Mouse (Mus musculus) MEL (cell line): ENCODE results near the gene Nkg7. TPM values are rescaled to one million over a fixed set of nuclear protein-coding genes. Genes with fewer than 3 reads are reported as not detected.

Source experiments
- DNase-seq: peaks from one replicate; pipeline ENCODE4 v3.0.0; 2011; ENCODE audit warnings: low read depth, low spot score
- H3K27ac ChIP-seq: 2 replicates; pipeline ENCODE4 v1.5.1; 2012; ENCODE audit warnings: low read depth, mild to moderate bottlenecking, control low read depth, low read length, moderate library complexity; ENCODE audit not compliant: control insufficient read depth
- H3K27me3 ChIP-seq, 2 experiments: fragments of 150-350 bp in 1 of 2; sonication (generic) in 1 of 2; 2 replicates each; pipeline ENCODE4 v1.6.1; 2012; ENCODE audit warnings: low read length in 2 of 2, mild to moderate bottlenecking in 2 of 2, improper control_type of control experiment in 1 of 2, moderate library complexity in 1 of 2; ENCODE audit not compliant: insufficient read depth in 2 of 2, control insufficient read depth in 1 of 2
- H3K36me3 ChIP-seq, 2 experiments: 2 replicates each; pipeline ENCODE4 v1.6.1; 2012 to 2014; ENCODE audit warnings: low read length in 2 of 2, improper control_type of control experiment in 1 of 2, inconsistent platforms in 1 of 2, mild to moderate bottlenecking in 1 of 2; ENCODE audit not compliant: insufficient read depth in 2 of 2, control insufficient read depth in 1 of 2
- H3K4me1 ChIP-seq, 2 experiments: fragments of 150-350 bp in 1 of 2; sonication (generic) in 1 of 2; 2 replicates each; pipeline ENCODE4 v1.6.1; 2012; ENCODE audit warnings: low read length in 2 of 2, improper control_type of control experiment in 1 of 2, mild to moderate bottlenecking in 1 of 2; ENCODE audit not compliant: insufficient read depth in 2 of 2, control insufficient read depth in 1 of 2
- H3K4me3 ChIP-seq, 2 experiments: fragments of 150-350 bp in 1 of 2; sonication (generic) in 1 of 2; 2 replicates each; pipeline ENCODE4 v1.5.1; 2012; ENCODE audit warnings: low read depth in 2 of 2, low read length in 2 of 2, mild to moderate bottlenecking in 2 of 2, moderate library complexity in 2 of 2, control low read depth in 1 of 2, improper control_type of control experiment in 1 of 2; ENCODE audit not compliant: control insufficient read depth in 1 of 2, insufficient read depth in 1 of 2
- H3K79me2 ChIP-seq: 2 replicates; pipeline ENCODE4 v1.6.1; 2012; ENCODE audit warnings: mild to moderate bottlenecking, low read length, moderate library complexity; ENCODE audit not compliant: control insufficient read depth, poor library complexity, insufficient read depth
- H3K9ac ChIP-seq: 2 replicates; pipeline ENCODE4 v1.6.1; 2012; ENCODE audit warnings: low read depth, mild to moderate bottlenecking, control low read depth, low read length, moderate library complexity; ENCODE audit not compliant: control insufficient read depth, poor library complexity, severe bottlenecking
- H3K9me3 ChIP-seq: fragments of 150-350 bp; sonication (generic); replicated peaks from 2 replicates; pipeline ENCODE4 v1.6.1; 2012; ENCODE audit warnings: mild to moderate bottlenecking, low read length, improper control_type of control experiment, moderate library complexity; ENCODE audit not compliant: insufficient read depth
- BHLHE40 ChIP-seq: IDR thresholded peaks from 2 replicates; pipeline ENCODE4 v1.6.1; 2012; ENCODE audit warnings: low read depth, mild to moderate bottlenecking, inconsistent platforms, low read length, improper control_type of control experiment, borderline replicate concordance
- CHD1 ChIP-seq: IDR thresholded peaks from 2 replicates; pipeline ENCODE4 v1.6.1; 2012; ENCODE audit warnings: low read depth, mild to moderate bottlenecking, inconsistent platforms, low read length, improper control_type of control experiment
- CHD2 ChIP-seq: IDR thresholded peaks from 2 replicates; pipeline ENCODE4 v1.6.1; 2011; ENCODE audit warnings: low read length, improper control_type of control experiment
- CTCF ChIP-seq, 3 experiments: IDR thresholded peaks in 2 of 3; conservative IDR thresholded peaks in 1 of 3; 2 replicates each; pipeline ENCODE4 v1.5.1; 2011 to 2012; ENCODE audit warnings: low read length in 3 of 3, low read depth in 2 of 3, mild to moderate bottlenecking in 2 of 3, improper control_type of control experiment in 1 of 3, inconsistent platforms in 1 of 3, mixed read lengths in 1 of 3, moderate library complexity in 1 of 3; ENCODE audit not compliant: control insufficient read depth in 1 of 3, insufficient read depth in 1 of 3, poor library complexity in 1 of 3, severe bottlenecking in 1 of 3
- E2F4 ChIP-seq: IDR thresholded peaks from 2 replicates; pipeline ENCODE4 v1.6.1; 2011; ENCODE audit warnings: low read depth, low read length, improper control_type of control experiment, borderline replicate concordance
- ELF1 ChIP-seq: IDR thresholded peaks from 2 replicates; pipeline ENCODE4 v1.6.1; 2014; ENCODE audit warnings: low read depth, mild to moderate bottlenecking, inconsistent platforms, low read length, improper control_type of control experiment, moderate library complexity
- EP300 ChIP-seq, 2 experiments: IDR thresholded peaks; 2 replicates each; pipeline ENCODE4 v1.6.1; 2011; ENCODE audit warnings: improper control_type of control experiment in 2 of 2, low read length in 2 of 2, low read depth in 1 of 2, mild to moderate bottlenecking in 1 of 2
- ETS1 ChIP-seq: IDR thresholded peaks from 2 replicates; pipeline ENCODE4 v1.6.1; 2012; ENCODE audit warnings: low read depth, mild to moderate bottlenecking, inconsistent platforms, low read length, improper control_type of control experiment, moderate library complexity
- GABPA ChIP-seq: IDR thresholded peaks from 2 replicates; pipeline ENCODE4 v1.6.1; 2012; ENCODE audit warnings: low read depth, mild to moderate bottlenecking, inconsistent platforms, low read length, improper control_type of control experiment, moderate library complexity
- GATA1 ChIP-seq: IDR thresholded peaks from 2 replicates; pipeline ENCODE4 v1.6.1; 2011; ENCODE audit warnings: low read depth, low read length, improper control_type of control experiment
- HCFC1 ChIP-seq: IDR thresholded peaks from 2 replicates; pipeline ENCODE4 v1.6.1; 2012; ENCODE audit warnings: low read depth, mild to moderate bottlenecking, inconsistent platforms, low read length, improper control_type of control experiment, moderate library complexity
- JUND ChIP-seq: IDR thresholded peaks from 2 replicates; pipeline ENCODE4 v1.6.1; 2011; ENCODE audit warnings: low read depth, mild to moderate bottlenecking, improper control_type of control experiment, low read length
- KAT2A ChIP-seq: conservative IDR thresholded peaks from 2 replicates; pipeline ENCODE4 v1.6.1; 2012; ENCODE audit warnings: low read depth, low read length, improper control_type of control experiment, inconsistent platforms
- MEF2A ChIP-seq: IDR thresholded peaks from 2 replicates; pipeline ENCODE4 v1.6.1; 2014; ENCODE audit warnings: low read depth, mild to moderate bottlenecking, inconsistent platforms, low read length, improper control_type of control experiment; ENCODE audit not compliant: poor library complexity, insufficient replicate concordance, severe bottlenecking; ENCODE audit errors: extremely low read depth
- MXI1 ChIP-seq: IDR thresholded peaks from 2 replicates; pipeline ENCODE4 v1.6.1; 2011; ENCODE audit warnings: mild to moderate bottlenecking, low read depth, low read length, improper control_type of control experiment
- MYB ChIP-seq: IDR thresholded peaks from 2 replicates; pipeline ENCODE4 v1.6.1; 2011; ENCODE audit warnings: mild to moderate bottlenecking, low read depth, low read length, improper control_type of control experiment
- NELFE ChIP-seq: IDR thresholded peaks from 2 replicates; pipeline ENCODE4 v1.6.1; 2011; ENCODE audit warnings: low read depth, low read length, improper control_type of control experiment
- NRF1 ChIP-seq: IDR thresholded peaks from 2 replicates; pipeline ENCODE4 v1.6.1; 2014; ENCODE audit warnings: low read depth, mild to moderate bottlenecking, inconsistent platforms, low read length, improper control_type of control experiment, moderate library complexity; ENCODE audit not compliant: poor library complexity, insufficient read depth, severe bottlenecking
- POLR2A ChIP-seq, 2 experiments: IDR thresholded peaks; 2 replicates each; pipeline ENCODE4 v1.6.1; 2011 to 2012; ENCODE audit warnings: low read length in 2 of 2, mild to moderate bottlenecking in 2 of 2, control low read depth in 1 of 2, improper control_type of control experiment in 1 of 2, low read depth in 1 of 2, moderate library complexity in 1 of 2; ENCODE audit not compliant: control insufficient read depth in 1 of 2, insufficient read depth in 1 of 2, poor library complexity in 1 of 2
- POLR2AphosphoS2 ChIP-seq: IDR thresholded peaks from 2 replicates; pipeline ENCODE4 v1.6.1; 2011; ENCODE audit warnings: low read length, improper control_type of control experiment
- POLR2AphosphoS5 ChIP-seq: IDR thresholded peaks from 2 replicates; pipeline ENCODE4 v1.6.1; 2012; ENCODE audit warnings: low read depth, borderline replicate concordance, mild to moderate bottlenecking, inconsistent platforms, low read length, moderate library complexity, mixed read lengths
- RAD21 ChIP-seq: IDR thresholded peaks from 2 replicates; pipeline ENCODE4 v1.6.1; 2011; ENCODE audit warnings: mild to moderate bottlenecking, low read depth, low read length, improper control_type of control experiment
- RCOR1 ChIP-seq: IDR thresholded peaks from 2 replicates; pipeline ENCODE4 v1.6.1; 2012; ENCODE audit warnings: low read depth, mild to moderate bottlenecking, inconsistent platforms, low read length, improper control_type of control experiment
- SIN3A ChIP-seq: IDR thresholded peaks from 2 replicates; pipeline ENCODE4 v1.6.1; 2012; ENCODE audit warnings: low read length, improper control_type of control experiment, inconsistent platforms
- TBP ChIP-seq: IDR thresholded peaks from 2 replicates; pipeline ENCODE4 v1.8.0; 2011; ENCODE audit warnings: low read depth, low read length, improper control_type of control experiment
- TCF12 ChIP-seq: IDR thresholded peaks from 2 replicates; pipeline ENCODE4 v1.6.1; 2014; ENCODE audit warnings: low read depth, mild to moderate bottlenecking, inconsistent platforms, low read length, improper control_type of control experiment, moderate library complexity
- UBTF ChIP-seq: IDR thresholded peaks from 2 replicates; pipeline ENCODE4 v1.6.1; 2012; ENCODE audit warnings: low read depth, mild to moderate bottlenecking, inconsistent platforms, low read length, improper control_type of control experiment, moderate library complexity, borderline replicate concordance; ENCODE audit not compliant: insufficient read depth
- USF1 ChIP-seq: IDR thresholded peaks from 2 replicates; pipeline ENCODE4 v1.6.1; 2014; ENCODE audit warnings: low read depth, mild to moderate bottlenecking, inconsistent platforms, low read length, improper control_type of control experiment, moderate library complexity
- ZC3H11A ChIP-seq: IDR thresholded peaks from 2 replicates; pipeline ENCODE4 v1.6.1; 2012; ENCODE audit warnings: low read depth, mild to moderate bottlenecking, inconsistent platforms, low read length, improper control_type of control experiment
- ZKSCAN1 ChIP-seq: IDR thresholded peaks from 2 replicates; pipeline ENCODE4 v1.6.1; 2012; ENCODE audit warnings: low read depth, mild to moderate bottlenecking, inconsistent platforms, low read length, improper control_type of control experiment, moderate library complexity
- ZMIZ1 ChIP-seq: IDR thresholded peaks from 2 replicates; pipeline ENCODE4 v1.6.1; 2012; ENCODE audit warnings: low read depth, mild to moderate bottlenecking, inconsistent platforms, low read length, improper control_type of control experiment, moderate library complexity
- ZNF384 ChIP-seq: IDR thresholded peaks from 2 replicates; pipeline ENCODE4 v1.6.1; 2012; ENCODE audit warnings: low read depth, mild to moderate bottlenecking, inconsistent platforms, low read length, improper control_type of control experiment
- polyA plus RNA-seq, 2 experiments: library from polyadenylated mRNA; stranded (reverse) in 1 of 2; unstranded in 1 of 2; fragments of >175 nt in 1 of 2; fragments of >200 nt in 1 of 2; gene quantifications; 2 replicates each; pipeline versions ENCODE4 v1.2.1 to v1.2.4; 2012; ENCODE audit warnings: low replicate concordance in 2 of 2, low read depth in 1 of 2; ENCODE audit not compliant: insufficient read length in 2 of 2, insufficient read depth in 1 of 2, missing spikeins in 1 of 2
- total RNA-seq: library from RNA; depleted of rRNA; stranded (reverse); fragments of 300-350 nt; gene quantifications from 2 replicates; pipeline ENCODE4 v1.2.3, GENCODE M21; 2012

Nkg7 gene
- total and polyA plus RNA-seq, 3 experiments = not detected

GRCm38 (mm10) chr7:43443126-43443916, 6.4 kb downstream of the Nkg7 start (continued):
- TF ChIP-seq NELFE = peak; percentile 81
- no peak for TF ChIP-seq GATA1
- TF ChIP-seq E2F4 = peak; percentile 39; the same call in 1 of the 2 replicates
- no peak for TF ChIP-seq NRF1
- TF ChIP-seq, all 39 proteins: peak for 15

GRCm38 (mm10) chr7:43443917-43444293, 7.0 kb downstream of the Nkg7 start, which contains the start of the genes Etfb and Gm45233:
Gene Etfb, plus strand, starts transcription at chr7:43444083.
Gene Gm45233, plus strand, starts transcription at chr7:43444128.
- DNase-seq = peak; percentile 97
- H3K27ac ChIP-seq = peak within 1 kb of the TSS; percentile 73
- peaks cover 25% of the 10 kb centered on the region for H3K79me2 ChIP-seq
- H3K4me3 ChIP-seq = peak within 1 kb of the TSS; percentile 82 to 89
- peak within 1 kb of the TSS; percentile 82 for H3K9ac ChIP-seq
- H3K36me3 ChIP-seq = peaks cover 0 to 18% of the 10 kb centered on the region in 2 experiments; a peak in 2 of 4 replicates
- H3K4me1 ChIP-seq = peaks cover 2 to 45% of the 10 kb centered on the region in 2 experiments; a peak in 2 of 4 replicates
- no peaks in the 10 kb centered on the region for H3K9me3 ChIP-seq
- H3K27me3 ChIP-seq = no peaks in the 10 kb centered on the region
- no peak for TF ChIP-seq CHD1
- TF ChIP-seq POLR2AphosphoS5 = no peak
- no peak for TF ChIP-seq E2F4
- TF ChIP-seq POLR2A (IDR thresholded peaks at IDR 0.05; ENCODE audit: control insufficient read depth in 1 of 2, insufficient read depth in 1 of 2, low read depth in 1 of 2, low read length in 2 of 2, poor library complexity in 1 of 2) = peak; percentile 67 to 69; a peak in 3 of 4 replicates
- TF ChIP-seq MEF2A = no peak
- no peak for TF ChIP-seq MYB
- TF ChIP-seq POLR2AphosphoS2 = no peak
- TF ChIP-seq ETS1 = no peak
- 0 out of 2 replicates have a peak, but pooled peaks have one; percentile 32 for TF ChIP-seq ELF1
- no peak for TF ChIP-seq BHLHE40
- TF ChIP-seq HCFC1 = no peak; the same call in none of the 2 replicates
- no peak for TF ChIP-seq ZC3H11A
- peak; percentile 73 for TF ChIP-seq NELFE
- TF ChIP-seq RAD21 = no peak
- no peak for TF ChIP-seq EP300 (IDR thresholded peaks at IDR 0.05; ENCODE audit: low read depth in 1 of 2, low read length in 2 of 2)
- TF ChIP-seq SIN3A = 0 out of 2 replicates have a peak, but pooled peaks have one; percentile 8
- TF ChIP-seq GABPA = no peak
- no peak for TF ChIP-seq JUND
- TF ChIP-seq CHD2 = no peak
- peak; percentile 54; the same call in 1 of the 2 replicates for TF ChIP-seq ZMIZ1
- no peak for TF ChIP-seq KAT2A
- no peak for TF ChIP-seq ZKSCAN1
- TF ChIP-seq GATA1 = peak; percentile 27
- no peak for TF ChIP-seq UBTF
- TF ChIP-seq MXI1 = peak; percentile 63
- TF ChIP-seq NRF1 = peak; percentile 99
- TF ChIP-seq USF1 = no peak
- TF ChIP-seq RCOR1 = no peak
- TF ChIP-seq TCF12 = no peak
- no peak for TF ChIP-seq ZNF384
- TF ChIP-seq TBP = peak; percentile 51
- TF ChIP-seq CTCF (IDR thresholded peaks at IDR 0.05 in 2 of 3, conservative IDR thresholded peaks at IDR 0.05 in 1 of 3; ENCODE audit: control insufficient read depth in 1 of 3, insufficient read depth in 1 of 3, low read depth in 2 of 3, low read length in 3 of 3, poor library complexity in 1 of 3, severe bottlenecking in 1 of 3) = no peak
